Mouse (Mus musculus): ENCODE measurements around the gene Ube2d1. TPM values are rescaled to one million over a fixed set of nuclear protein-coding genes. Genes with fewer than 3 reads are reported as not detected.
A peak's percentile ranks its signal among the peaks of the same experiment; 100 is the strongest.

Gene Ube2d1
- polyA plus RNA-seq, 1 experiment from 2014 or later, result 213 TPM

- Histone ChIP-seq H3K27ac (no peak overlapping the region), H3K36me3 (replicated peaks; ENCODE audit: control insufficient read depth, insufficient read depth) (no peaks in the 10 kb centered on the region), H3K4me2 (replicated peaks) (no peak overlapping the region), H3K4me3 (replicated peaks; ENCODE audit: low read length) (no peak overlapping the region), H3K4me1 (replicated peaks; ENCODE audit: control insufficient read depth, insufficient read depth, low read length) (no peaks in the 10 kb centered on the region), H3K9ac (no peak overlapping the region), H3K27me3 (ENCODE audit: control insufficient read depth, insufficient read depth, low read length) (no peaks in the 10 kb centered on the region), H3K9me3 (ENCODE audit: control insufficient read depth, low read length) (no peaks in the 10 kb centered on the region)
- ATAC-seq (ENCODE audit: low FRiP score) (no peak), DNase-seq (ENCODE audit: low spot score) (no peak)
- 83% methylated on average over 16 of the region's 16 CpGs for WGBS
Measured at GRCm38 (mm10) chr10:71300161-71300560, 15.1 kb upstream of the Ube2d1 start.

- no peak overlapping the region for H3K27ac ChIP-seq
- DNase-seq (ENCODE audit: low spot score) (no peak), ATAC-seq (ENCODE audit: low FRiP score) (no peak)
- H3K9ac ChIP-seq, result no peak overlapping the region
- WGBS, result 59% methylated on average over 4 of the region's 4 CpGs
- H3K27me3 ChIP-seq (ENCODE audit: control insufficient read depth, insufficient read depth, low read length), result no peaks in the 10 kb centered on the region
- no peaks in the 10 kb centered on the region for H3K9me3 ChIP-seq (ENCODE audit: control insufficient read depth, low read length)
- 0 out of 2 replicates have a peak, but pooled peaks cover 6% of the 10 kb centered on the region for H3K4me1 ChIP-seq (replicated peaks; ENCODE audit: control insufficient read depth, insufficient read depth, low read length)
- no peak overlapping the region for H3K4me3 ChIP-seq (replicated peaks; ENCODE audit: low read length)
- H3K36me3 ChIP-seq (replicated peaks; ENCODE audit: control insufficient read depth, insufficient read depth), result no peaks in the 10 kb centered on the region
- H3K4me2 ChIP-seq (replicated peaks), result no peak overlapping the region
Measured at GRCm38 (mm10) chr10:71293245-71293644, 8.2 kb upstream of the Ube2d1 start.

- no peaks in the 10 kb centered on the region for H3K9me3 ChIP-seq (ENCODE audit: control insufficient read depth, low read length)
- H3K36me3 ChIP-seq (replicated peaks; ENCODE audit: control insufficient read depth, insufficient read depth), result no peaks in the 10 kb centered on the region
- peak overlapping the region; percentile 2; the same call in 1 of the 2 replicates for H3K4me2 ChIP-seq (replicated peaks)
- H3K27me3 ChIP-seq (ENCODE audit: control insufficient read depth, insufficient read depth, low read length), result no peaks in the 10 kb centered on the region
- WGBS, result 26% methylated on average over 5 of the region's 11 CpGs
- DNase-seq (ENCODE audit: low spot score), result no peak
- H3K9ac ChIP-seq, result no peak overlapping the region
- ATAC-seq (ENCODE audit: low FRiP score), result no peak
- 0 out of 2 replicates have a peak, but pooled peaks cover 6% of the 10 kb centered on the region for H3K4me1 ChIP-seq (replicated peaks; ENCODE audit: control insufficient read depth, insufficient read depth, low read length)
- H3K27ac ChIP-seq, result no peak overlapping the region
- no peak overlapping the region for H3K4me3 ChIP-seq (replicated peaks; ENCODE audit: low read length)
Measured at GRCm38 (mm10) chr10:71292254-71292653, 7.2 kb upstream of the Ube2d1 start.

- Histone ChIP-seq H3K27ac (no peak overlapping the region), H3K36me3 (replicated peaks; ENCODE audit: control insufficient read depth, insufficient read depth) (no peaks in the 10 kb centered on the region), H3K4me2 (replicated peaks) (0 out of 2 replicates have a peak overlapping the region, but pooled peaks have one; percentile 2), H3K4me3 (replicated peaks; ENCODE audit: low read length) (no peak overlapping the region), H3K9ac (no peak overlapping the region), H3K4me1 (replicated peaks; ENCODE audit: control insufficient read depth, insufficient read depth, low read length) (0 out of 2 replicates have a peak, but pooled peaks cover 6% of the 10 kb centered on the region), H3K9me3 (ENCODE audit: control insufficient read depth, low read length) (no peaks in the 10 kb centered on the region), H3K27me3 (ENCODE audit: control insufficient read depth, insufficient read depth, low read length) (no peaks in the 10 kb centered on the region)
- WGBS, result 17% methylated on average over 4 of the region's 4 CpGs
- ATAC-seq (ENCODE audit: low FRiP score) (no peak), DNase-seq (ENCODE audit: low spot score) (no peak)
Measured at GRCm38 (mm10) chr10:71291801-71292200, 6.7 kb upstream of the Ube2d1 start.

GRCm38 (mm10) chr10:71291179-71291661 lies 6.2 kb upstream of the Ube2d1 start:
- Histone ChIP-seq H3K27me3 (ENCODE audit: control insufficient read depth, insufficient read depth, low read length) (no peaks in the 10 kb centered on the region), H3K27ac (no peak overlapping the region), H3K4me3 (replicated peaks; ENCODE audit: low read length) (no peak overlapping the region), H3K9ac (no peak overlapping the region), H3K4me1 (replicated peaks; ENCODE audit: control insufficient read depth, insufficient read depth, low read length) (0 out of 2 replicates have a peak, but pooled peaks cover 6% of the 10 kb centered on the region), H3K9me3 (ENCODE audit: control insufficient read depth, low read length) (no peaks in the 10 kb centered on the region), H3K4me2 (replicated peaks) (no peak overlapping the region), H3K36me3 (replicated peaks; ENCODE audit: control insufficient read depth, insufficient read depth) (no peaks in the 10 kb centered on the region)
- WGBS, result 35% methylated on average over 3 of the region's 3 CpGs
- ATAC-seq (ENCODE audit: low FRiP score) (no peak), DNase-seq (ENCODE audit: low spot score) (no peak)

DNA sequence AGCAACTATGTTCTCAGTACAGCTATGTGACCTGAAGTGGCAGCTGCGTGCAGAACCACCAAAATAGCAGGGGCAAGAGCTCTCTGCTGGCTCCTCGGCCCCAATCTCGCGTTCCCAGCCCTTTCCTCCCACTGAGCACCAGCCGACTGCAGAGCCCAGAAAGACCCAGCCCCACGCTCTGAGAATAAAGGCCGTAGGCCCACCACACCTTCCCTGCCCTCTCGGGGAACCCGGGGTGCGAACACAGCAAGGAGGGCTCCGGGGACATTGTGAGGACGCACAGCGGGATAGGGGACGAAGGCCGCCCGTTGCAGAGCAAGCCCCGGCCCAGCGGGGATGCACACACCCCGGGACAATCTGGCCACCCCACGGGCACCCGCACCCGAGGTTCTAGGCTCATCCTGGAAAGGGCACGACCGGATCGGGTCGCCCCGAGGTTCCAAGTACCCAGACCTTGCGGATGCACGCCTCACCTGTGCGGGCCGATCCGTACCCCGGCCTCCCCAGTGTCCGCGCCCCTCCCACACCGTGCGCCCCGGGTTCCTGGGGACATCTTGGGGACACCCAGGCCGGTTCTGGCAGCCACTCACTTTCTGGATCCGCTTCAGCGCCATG lies 444 bp downstream of the Ube2d1 start:
- H3K27ac ChIP-seq, result peak overlapping the region; percentile 90
- 0% methylated on average over 41 of the region's 41 CpGs for WGBS
- H3K9me3 ChIP-seq (ENCODE audit: control insufficient read depth, low read length), result no peaks in the 10 kb centered on the region
- DNase-seq (ENCODE audit: low spot score) (no peak), ATAC-seq (ENCODE audit: low FRiP score) (no peak; the same call in none of the 2 replicates)
- H3K4me1 ChIP-seq (replicated peaks; ENCODE audit: control insufficient read depth, insufficient read depth, low read length), result peaks cover 37% of the 10 kb centered on the region
- H3K27me3 ChIP-seq (ENCODE audit: control insufficient read depth, insufficient read depth, low read length), result no peaks in the 10 kb centered on the region
- H3K9ac ChIP-seq, result peak overlapping the region; percentile 99
- peak overlapping the region; percentile 65 for H3K4me2 ChIP-seq (replicated peaks)
- no peaks in the 10 kb centered on the region; the same call in 1 of the 2 replicates for H3K36me3 ChIP-seq (replicated peaks; ENCODE audit: control insufficient read depth, insufficient read depth)
- H3K4me3 ChIP-seq (replicated peaks; ENCODE audit: low read length), result peak overlapping the region; percentile 87

- DNase-seq (ENCODE audit: low spot score), result no peak
- H3K4me2 ChIP-seq (replicated peaks), result peak overlapping the region; percentile 65
- 9% methylated on average over 8 of the region's 8 CpGs for WGBS
- peak overlapping the region; percentile 99 for H3K9ac ChIP-seq
- H3K27ac ChIP-seq, result peak overlapping the region; percentile 90
- H3K4me1 ChIP-seq (replicated peaks; ENCODE audit: control insufficient read depth, insufficient read depth, low read length), result peaks cover 37% of the 10 kb centered on the region
- H3K36me3 ChIP-seq (replicated peaks; ENCODE audit: control insufficient read depth, insufficient read depth), result no peaks in the 10 kb centered on the region; the same call in 1 of the 2 replicates
- no peaks in the 10 kb centered on the region for H3K27me3 ChIP-seq (ENCODE audit: control insufficient read depth, insufficient read depth, low read length)
- no peak for ATAC-seq (ENCODE audit: low FRiP score)
- peak overlapping the region; percentile 87 for H3K4me3 ChIP-seq (replicated peaks; ENCODE audit: low read length)
- H3K9me3 ChIP-seq (ENCODE audit: control insufficient read depth, low read length), result no peaks in the 10 kb centered on the region
Measured at GRCm38 (mm10) chr10:71284131-71284510, 941 bp downstream of the Ube2d1 start.

- Histone ChIP-seq H3K9me3 (ENCODE audit: control insufficient read depth, low read length) (no peaks in the 10 kb centered on the region), H3K27ac (0 out of 2 replicates have a peak overlapping the region, but pooled peaks have one; percentile 0), H3K4me2 (replicated peaks) (no peak overlapping the region), H3K4me1 (replicated peaks; ENCODE audit: control insufficient read depth, insufficient read depth, low read length) (peaks cover 27% of the 10 kb centered on the region), H3K36me3 (replicated peaks; ENCODE audit: control insufficient read depth, insufficient read depth) (0 out of 2 replicates have a peak, but pooled peaks cover 3% of the 10 kb centered on the region), H3K27me3 (ENCODE audit: control insufficient read depth, insufficient read depth, low read length) (no peaks in the 10 kb centered on the region), H3K4me3 (replicated peaks; ENCODE audit: low read length) (no peak overlapping the region), H3K9ac (no peak overlapping the region)
- DNase-seq (ENCODE audit: low spot score) (no peak), ATAC-seq (ENCODE audit: low FRiP score) (0 out of 2 replicates have a peak, but pooled peaks have one; percentile 51)
- WGBS, result 37% methylated on average over 9 of the region's 9 CpGs
Measured at GRCm38 (mm10) chr10:71273008-71273739, 11.9 kb downstream of the Ube2d1 start.

GRCm38 (mm10) chr10:71267973-71268372 lies 17.1 kb downstream of the Ube2d1 start:
- H3K4me1 ChIP-seq (replicated peaks; ENCODE audit: control insufficient read depth, insufficient read depth, low read length), result peaks cover 17% of the 10 kb centered on the region
- no peak overlapping the region for H3K4me2 ChIP-seq (replicated peaks)
- no peak overlapping the region for H3K9ac ChIP-seq
- H3K4me3 ChIP-seq (replicated peaks; ENCODE audit: low read length), result no peak overlapping the region
- ATAC-seq (ENCODE audit: low FRiP score) (no peak), DNase-seq (ENCODE audit: low spot score) (no peak)
- no peaks in the 10 kb centered on the region for H3K36me3 ChIP-seq (replicated peaks; ENCODE audit: control insufficient read depth, insufficient read depth)
- WGBS, result 94% methylated on average over 2 of the region's 2 CpGs
- no peaks in the 10 kb centered on the region for H3K9me3 ChIP-seq (ENCODE audit: control insufficient read depth, low read length)
- H3K27me3 ChIP-seq (ENCODE audit: control insufficient read depth, insufficient read depth, low read length), result no peaks in the 10 kb centered on the region
- H3K27ac ChIP-seq, result no peak overlapping the region
